Mouse (Mus musculus): Measurements from ENCODE around the gene 2900011O08Rik.

2900011O08Rik gene

GRCm38 (mm10) chr16:14139106-14139505 lies 152.7 kb downstream of the 2900011O08Rik start:
- DNase-seq (ENCODE audit: low spot score): no peak

DNA sequence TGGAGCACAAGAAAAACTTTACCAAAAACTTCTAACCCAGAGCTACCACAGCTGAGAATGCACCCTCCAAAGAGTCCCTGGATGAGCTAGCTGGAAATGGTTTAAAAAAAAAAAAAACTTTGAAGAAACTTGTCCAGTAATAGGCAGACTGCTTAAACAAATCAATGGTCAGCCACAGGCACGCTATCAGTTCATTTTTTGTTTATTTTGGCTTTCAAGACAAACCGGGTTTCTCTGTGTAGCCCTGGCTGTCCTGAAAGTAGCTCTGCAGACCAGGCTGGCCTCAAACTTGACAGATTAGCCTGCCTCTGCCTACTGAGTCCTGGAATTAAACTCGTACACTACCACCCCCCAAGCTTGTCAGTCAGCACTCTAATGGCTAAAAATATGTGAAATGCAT lies 156.9 kb downstream of the 2900011O08Rik start:
- DNase-seq (ENCODE audit: low spot score): no peak

DNA sequence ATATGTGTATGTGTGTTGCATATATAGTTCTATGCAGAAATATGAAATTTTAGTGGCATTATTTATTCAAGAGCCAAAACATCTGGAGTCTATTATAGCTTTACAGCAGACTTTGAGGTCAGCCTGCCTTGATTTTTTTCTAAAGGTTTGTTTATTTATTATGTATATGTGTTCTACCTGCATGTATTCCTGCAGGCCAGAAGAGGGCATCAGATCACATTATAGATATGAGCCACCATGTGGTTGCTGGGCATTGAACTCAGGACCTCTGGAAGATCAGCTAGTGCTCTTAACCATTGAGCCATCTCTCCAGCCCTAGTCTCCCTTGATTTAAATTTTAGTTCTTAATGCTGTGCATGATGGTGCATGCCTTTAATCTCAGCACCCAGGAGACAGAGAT lies 161.3 kb downstream of the 2900011O08Rik start:
- DNase-seq (ENCODE audit: low spot score): no peak
